Comparison of ENCODE assay signal across 9 mouse cellular contexts in genomic region chrX:163549666-163550065, GRCm38 (mm10). TPM values are rescaled to one million over a fixed set of nuclear protein-coding genes. Genes with fewer than 3 reads are reported as not detected.
A peak's percentile ranks its signal among the peaks of the same experiment; 100 is the strongest.
DNase-seq lines count a peak whose midpoint lies in the region; ATAC-seq and TF ChIP-seq lines count a peak whose summit lies in the region.
"Had no signal": no experiment of that assay in that cellular context is flagged by ENCODE, and none has a peak within 500 bp of the region (broad histone marks: within the 10 kb centered on the region; RNA-seq: fewer than 3 reads in every experiment).

Gene Grpr (minus strand): TSS chrX:163549677.

- H3K27ac ChIP-seq in liver, postnatal 0 days (ENCODE audit: low read depth), result no peak within 1 kb of the TSS
- no peak within 1 kb of the TSS for H3K27ac ChIP-seq in neural tube, embryonic 14.5 days (ENCODE audit: low read depth, low read length)

- H3K4me2 ChIP-seq in liver, postnatal 0 days (ENCODE audit: low read depth, low read length), result no peak within 1 kb of the TSS
- H3K4me2 ChIP-seq in neural tube, embryonic 14.5 days (ENCODE audit: low read depth, low read length), result no peak within 1 kb of the TSS

- H3K4me3 ChIP-seq in liver, postnatal 0 days (ENCODE audit: low read depth, low read length), result no peak within 1 kb of the TSS
- no peak within 1 kb of the TSS for H3K4me3 ChIP-seq in neural tube, embryonic 14.5 days (ENCODE audit: low read depth, low read length)
- H3K4me3 ChIP-seq: erythroblast, embryonic 14.5 days had no signal

- peak; percentile 17 for DNase-seq in CD4-positive helper T cell, adult 2 months (ENCODE audit: low read depth, low spot score)
- DNase-seq in R1 (ENCODE audit: low read depth, low spot score), result peak; percentile 47
- DNase-seq in embryo, embryonic 10.5 days (ENCODE audit: low spot score), result peak; percentile 72
- peak; percentile 67 to 78 for DNase-seq in kidney, postnatal 4 days
- DNase-seq in liver, postnatal 0 days, result peak; percentile 22
- no peak for DNase-seq in spleen, postnatal 4 days (ENCODE audit: low spot score in 2 of 2)

- H3K9me3 ChIP-seq in liver, postnatal 0 days (ENCODE audit: low read length), result no peaks in the 10 kb centered on the region
- no peaks in the 10 kb centered on the region for H3K9me3 ChIP-seq in neural tube, embryonic 14.5 days (ENCODE audit: control insufficient read depth, low read length)

- 0 out of 2 replicates have a peak, but pooled peaks cover 3% of the 10 kb centered on the region for H3K27me3 ChIP-seq in liver, postnatal 0 days (ENCODE audit: insufficient read depth, low read length)
- H3K27me3 ChIP-seq in neural tube, embryonic 14.5 days (ENCODE audit: control insufficient read depth, insufficient read depth, low read length), result no peaks in the 10 kb centered on the region

- peak; percentile 48 for TF ChIP-seq CTCF in liver, postnatal 0 days (IDR thresholded peaks at IDR 0.05; ENCODE audit: low read depth)

- no peaks in the 10 kb centered on the region for H3K36me3 ChIP-seq in liver, postnatal 0 days (replicated peaks; ENCODE audit: insufficient read depth, low read length)
- no peaks in the 10 kb centered on the region for H3K36me3 ChIP-seq in neural tube, embryonic 14.5 days (ENCODE audit: control insufficient read depth, insufficient read depth, low read length)

- no peaks in the 10 kb centered on the region for H3K4me1 ChIP-seq in liver, postnatal 0 days (ENCODE audit: insufficient read depth)
- no peaks in the 10 kb centered on the region for H3K4me1 ChIP-seq in neural tube, embryonic 14.5 days (ENCODE audit: control insufficient read depth, insufficient read depth, low read length)

- ATAC-seq in hematopoietic stem cell, adult 5-6 weeks (replicated peaks in 1 of 2; ENCODE audit: insufficient read depth in 1 of 2, low FRiP score in 2 of 2, low TSS enrichment in 1 of 2, low read depth in 1 of 2, poor library complexity in 2 of 2, severe bottlenecking in 2 of 2), result peak; percentile 92 to 95
- ATAC-seq in liver, postnatal 0 days, result no peak
- peak; percentile 97 for ATAC-seq in neural tube, embryonic 14.5 days (ENCODE audit: low read depth)

- H3K9ac ChIP-seq in liver, postnatal 0 days (replicated peaks), result no peak within 1 kb of the TSS
- no peak within 1 kb of the TSS for H3K9ac ChIP-seq in neural tube, embryonic 14.5 days (replicated peaks; ENCODE audit: low read depth, low read length)

- 18% methylated on average over 7 of the region's 7 CpGs for WGBS in liver, postnatal 0 days (ENCODE audit: insufficient replicate concordance)
- WGBS in neural tube, embryonic 14.5 days, result 19% methylated on average over 7 of the region's 7 CpGs

- TF ChIP-seq EP300 in liver, postnatal 0 days (IDR thresholded peaks at IDR 0.05; ENCODE audit: low read depth), result no peak

RNA-seq across cellular contexts. Expression of gene Grpr, which starts in this region (rescaled TPM):
- total RNA-seq in hematopoietic stem cell, adult 5-6 weeks (2017), result not detected in 2 replicates
- polyA plus RNA-seq in liver, postnatal 0 days (2015; fragmentation: Nextera tagmentation; extraction: Ambion mirVana), result not detected in 2 replicates
- 2.0 and 6.4 TPM in 2 replicates for polyA plus RNA-seq in neural tube, embryonic 14.5 days (2014; fragmentation: Nextera tagmentation; extraction: Ambion mirVana)
- polyA plus RNA-seq: erythroblast, embryonic 14.5 days had no signal

Comparison
In these comparisons a context has a peak if more than half of its experiments do, and no peak if none do; other contexts are left out.
1. Peak in ATAC-seq in hematopoietic stem cell, adult 5-6 weeks; RNA of the gene not detected or under 1 TPM.
2. Peak in DNase-seq in liver, postnatal 0 days; RNA of the gene not detected or under 1 TPM.
3. DNase-seq: peak in CD4-positive helper T cell, adult 2 months (single experiment), R1 (single experiment), embryo, embryonic 10.5 days (single experiment) and kidney, postnatal 4 days (2 of 2); none in spleen, postnatal 4 days (0 of 2).